Mouse (Mus musculus) macrophage (primary cell): Measurements from ENCODE around the gene Strip1. TPM values are rescaled to one million over a fixed set of nuclear protein-coding genes. Genes with fewer than 3 reads are reported as not detected.

Experiments used
- H3K27ac ChIP-seq: fragments of 350-480 bp; formaldehyde crosslinking; 2 replicates; pipeline ENCODE4 v1.9.0; 2021
- H3K36me3 ChIP-seq: fragments of 350-480 bp; formaldehyde crosslinking; 2 replicates; pipeline ENCODE4 v1.9.0; 2021; ENCODE audit errors: inconsistent target
- H3K4me3 ChIP-seq: fragments of 350-480 bp; formaldehyde crosslinking; 2 replicates; pipeline ENCODE4 v1.9.0; 2021; ENCODE audit errors: inconsistent target
- H3K79me2 ChIP-seq: fragments of 350-480 bp; formaldehyde crosslinking; 2 replicates; pipeline ENCODE4 v1.9.0; 2021; ENCODE audit errors: inconsistent target
- WGBS: methylation state at CpG from one replicate; pipeline ENCODE4 v1.1.7; 2026; ENCODE audit warnings: inconsistent platforms; ENCODE audit not compliant: missing documents; 5-methylcytosine and 5-hydroxymethylcytosine counted together
- polyA plus RNA-seq: library from polyadenylated mRNA; stranded (reverse); fragments of 250-400 nt; gene quantifications from 3 replicates; pipeline ENCODE4 v1.2.4, GENCODE M21; 2018; ENCODE audit warnings: inconsistent platforms

Strip1 gene
- polyA plus RNA-seq, 1 experiment from 2014 or later: 20.6 TPM

DNA sequence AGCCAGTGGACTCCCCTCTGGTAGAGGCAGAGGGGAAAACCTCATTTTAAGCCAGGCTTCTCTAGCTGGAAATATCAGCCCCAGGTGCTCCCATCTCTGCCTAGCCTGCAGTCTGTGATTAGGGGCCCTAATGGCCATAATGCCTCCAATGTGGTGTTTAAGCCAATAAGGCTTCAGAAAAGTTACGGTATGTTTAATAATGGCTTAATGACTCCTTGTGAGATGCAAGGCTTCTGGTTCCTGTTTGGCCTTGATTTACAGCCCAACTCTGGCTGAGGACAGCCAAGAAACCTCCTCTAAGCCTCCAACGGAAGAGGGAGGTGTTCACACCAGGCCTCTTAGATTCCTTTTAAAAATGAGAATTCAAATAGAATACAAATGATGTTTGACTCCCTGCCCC, 37.9 kb downstream of the Strip1 start:
- 20% methylated on average over 2 of the region's 2 CpGs for WGBS
- no peak overlapping the region for H3K4me3 ChIP-seq

DNA sequence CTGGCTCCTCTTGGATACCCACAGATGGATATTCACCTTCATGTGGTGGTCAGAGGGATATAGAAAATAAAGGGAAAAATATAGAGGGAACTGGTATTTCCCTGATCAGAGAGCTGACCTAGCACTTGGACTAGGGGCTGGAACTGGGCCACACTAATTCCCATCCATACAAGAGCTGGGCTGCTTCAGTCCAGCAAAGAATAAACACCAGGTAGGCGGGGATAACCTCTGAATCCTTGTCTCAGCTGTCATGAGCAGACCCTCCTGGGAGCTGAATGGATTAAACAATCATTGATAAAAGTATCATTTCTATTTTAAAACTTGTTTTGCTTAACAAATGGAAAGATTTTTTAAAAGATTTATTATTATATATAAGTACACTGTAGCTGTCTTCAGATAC, 39.9 kb downstream of the Strip1 start:
- 86% methylated on average over 1 of the region's 1 CpGs for WGBS
- H3K36me3 ChIP-seq: no peaks in the 10 kb centered on the region
- no peak overlapping the region for H3K27ac ChIP-seq
- no peak overlapping the region for H3K4me3 ChIP-seq
- no peaks in the 10 kb centered on the region for H3K79me2 ChIP-seq

More for the DNA sequence above, 37.9 kb downstream of the Strip1 start:
- no peak overlapping the region for H3K27ac ChIP-seq
- no peaks in the 10 kb centered on the region for H3K36me3 ChIP-seq
- no peaks in the 10 kb centered on the region for H3K79me2 ChIP-seq

DNA sequence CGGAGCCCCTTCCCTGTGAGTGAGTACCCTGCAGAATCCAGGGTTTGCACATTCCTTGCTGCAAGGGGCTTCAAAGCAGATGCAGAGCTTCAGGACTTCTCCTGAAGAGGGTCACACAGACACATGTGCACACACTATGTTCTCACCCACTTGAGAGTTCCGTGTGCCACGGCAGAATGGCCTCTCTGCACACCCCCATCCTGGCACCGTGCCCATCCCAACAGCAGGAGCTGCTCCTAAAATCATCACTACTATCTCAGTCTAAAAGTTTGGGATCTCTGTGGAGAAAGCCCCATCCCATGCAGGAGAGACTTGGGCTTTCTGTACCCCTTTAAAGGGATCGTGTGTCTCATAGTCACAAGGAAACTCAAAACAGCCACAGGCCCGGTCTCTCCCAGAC, 45.0 kb downstream of the Strip1 start:
- WGBS: 89% methylated on average over 6 of the region's 6 CpGs
- H3K36me3 ChIP-seq: no peaks in the 10 kb centered on the region
- no peak overlapping the region for H3K4me3 ChIP-seq
- H3K27ac ChIP-seq: no peak overlapping the region
- no peaks in the 10 kb centered on the region for H3K79me2 ChIP-seq

DNA sequence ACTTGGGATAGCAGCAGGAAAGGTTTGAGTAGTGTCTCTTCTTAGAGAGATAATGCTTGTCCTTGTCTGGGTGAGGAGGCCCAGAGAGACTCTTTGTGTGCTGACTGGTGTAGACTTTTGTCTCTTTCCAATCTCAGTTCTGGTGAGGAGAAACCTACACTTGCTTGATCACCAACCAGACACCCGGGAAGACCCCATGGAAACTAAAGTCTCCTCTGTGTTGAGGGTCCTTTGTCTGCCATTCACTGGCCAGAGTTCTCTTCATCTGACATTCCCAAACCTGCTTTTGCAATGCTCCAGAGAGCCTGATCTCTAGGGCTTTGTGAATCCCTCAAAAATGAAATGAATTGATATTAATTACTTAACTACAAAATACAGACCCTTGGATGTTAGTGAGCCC, 47.6 kb downstream of the Strip1 start:
- H3K4me3 ChIP-seq: no peak overlapping the region
- no peaks in the 10 kb centered on the region for H3K36me3 ChIP-seq
- 6% methylated on average over 1 of the region's 1 CpGs for WGBS
- no peaks in the 10 kb centered on the region for H3K79me2 ChIP-seq
- no peak overlapping the region for H3K27ac ChIP-seq

DNA sequence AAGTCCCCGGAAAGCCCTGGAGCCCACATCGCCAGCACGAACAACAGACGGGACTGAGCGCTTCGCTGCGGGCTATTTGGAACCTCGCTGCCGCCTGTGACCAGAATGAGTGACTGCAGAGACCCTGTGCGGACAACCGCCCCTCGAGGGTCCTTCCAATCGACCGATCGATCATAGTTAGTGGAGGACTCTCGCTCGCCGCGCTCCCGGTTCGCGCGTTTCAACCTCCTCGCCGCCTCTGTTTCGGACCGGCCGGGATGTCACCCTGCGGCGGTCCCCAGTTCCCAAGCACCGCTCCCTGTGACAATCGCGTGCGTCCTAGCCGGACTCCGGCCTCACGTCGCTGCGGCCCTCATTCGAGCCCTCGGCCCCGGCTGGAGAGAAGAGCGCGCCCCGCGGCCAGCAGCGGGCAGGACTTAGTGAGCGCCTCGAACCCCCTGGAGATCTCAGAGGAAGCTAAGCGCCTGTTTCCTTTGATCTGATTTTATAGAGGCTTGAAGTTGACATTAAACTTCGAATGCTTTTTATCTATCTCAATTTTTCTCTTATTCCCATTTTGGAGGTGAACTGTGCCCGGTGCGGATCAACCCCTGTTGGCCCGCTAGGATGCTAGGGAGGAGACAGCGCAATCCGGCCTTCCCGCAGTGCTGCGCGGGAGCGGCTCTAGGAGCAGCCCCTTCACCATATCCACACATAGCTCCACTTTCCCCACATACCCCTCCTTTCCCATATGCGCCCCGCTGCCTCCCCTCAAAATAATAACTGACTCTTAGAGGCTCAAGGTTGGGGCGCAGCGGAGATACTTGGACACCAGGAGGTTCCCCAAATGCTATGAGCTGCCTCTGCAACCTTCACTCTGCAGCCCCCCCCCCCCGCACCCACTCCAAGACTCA, 48.4 kb downstream of the Strip1 start:
- H3K79me2 ChIP-seq: no peaks in the 10 kb centered on the region
- H3K4me3 ChIP-seq: no peak overlapping the region
- H3K36me3 ChIP-seq: no peaks in the 10 kb centered on the region
- WGBS: 3% methylated on average over 64 of the region's 65 CpGs
- H3K27ac ChIP-seq: no peak overlapping the region

DNA sequence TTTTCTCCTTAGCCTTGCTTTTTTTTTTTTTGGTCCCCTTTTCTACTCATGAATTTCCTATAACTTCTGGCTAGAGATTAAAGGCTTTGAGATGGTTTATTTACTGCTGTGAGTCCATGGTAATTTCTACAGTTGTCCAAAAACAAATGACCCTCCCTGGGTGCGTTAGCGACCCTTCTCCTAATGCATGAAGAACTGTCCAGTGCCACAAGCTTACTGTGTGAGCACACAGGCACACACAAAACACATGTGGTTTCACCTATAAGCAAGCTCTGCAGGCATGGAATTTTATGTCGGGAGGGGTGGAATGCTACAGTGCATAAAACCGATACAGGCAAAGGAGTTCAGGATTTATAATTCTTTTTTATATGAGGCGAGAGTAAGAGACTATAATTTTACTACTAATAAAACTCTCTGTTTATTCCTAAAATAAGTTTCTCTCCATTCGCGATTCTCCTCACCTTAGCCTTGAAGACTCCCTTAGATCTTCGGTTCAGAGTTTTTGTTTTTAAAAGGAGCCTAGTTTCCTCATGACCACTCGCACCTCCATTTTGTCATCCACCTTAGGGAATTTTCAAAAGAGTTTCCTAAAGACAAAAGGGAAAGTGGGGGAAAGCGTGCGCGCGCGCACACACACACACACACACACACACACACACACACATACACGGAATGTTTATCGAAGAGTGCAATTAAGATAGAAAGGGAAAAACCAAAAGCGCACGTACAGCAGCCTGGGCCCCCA, 49.2 kb downstream of the Strip1 start:
- Histone ChIP-seq H3K36me3 (no peaks in the 10 kb centered on the region), H3K4me3 (no peak overlapping the region), H3K27ac (no peak overlapping the region), H3K79me2 (no peaks in the 10 kb centered on the region)
- 3% methylated on average over 11 of the region's 18 CpGs for WGBS

DNA sequence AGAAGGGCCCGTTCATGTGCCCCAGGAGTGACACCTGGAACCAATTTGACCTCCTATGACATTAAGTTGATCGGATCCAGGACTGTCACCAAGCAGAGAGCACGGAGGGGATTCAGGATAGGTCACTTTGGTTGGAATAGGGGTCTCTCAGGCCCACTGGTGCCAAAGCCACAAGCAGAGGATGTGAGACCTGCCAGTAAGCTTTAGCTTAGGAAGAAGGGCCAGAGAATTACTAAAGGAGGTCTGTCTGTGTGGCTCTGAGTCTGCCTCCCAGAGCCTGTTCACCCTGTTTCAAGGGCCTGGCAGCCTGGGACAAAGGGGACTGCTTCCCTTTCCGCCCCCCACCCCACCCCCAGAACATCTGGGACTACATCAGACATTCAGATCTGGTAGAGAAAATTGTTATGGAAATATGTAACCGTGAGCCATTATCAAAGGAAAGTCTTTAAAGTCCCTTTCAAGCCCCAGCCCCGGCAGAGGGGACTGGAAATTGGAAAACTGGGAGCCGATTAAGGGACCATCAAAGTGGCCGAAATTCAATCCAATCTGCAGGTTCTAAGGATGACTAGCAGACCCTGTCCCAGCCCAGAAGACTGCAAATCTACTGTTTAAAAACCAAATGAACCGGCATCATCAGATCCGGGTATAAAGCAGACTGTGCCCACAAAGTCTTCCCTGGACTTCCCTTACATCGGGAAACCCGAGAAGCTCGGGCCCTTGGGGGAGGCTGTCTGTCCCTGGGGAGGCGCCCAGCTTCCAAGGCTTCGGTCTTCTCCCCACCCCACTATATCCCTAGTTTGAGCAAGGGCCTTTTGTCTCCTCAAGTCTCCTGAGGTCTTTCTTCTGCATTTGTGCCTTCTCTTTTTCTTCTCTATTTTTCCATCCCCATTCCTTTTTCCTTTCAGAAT, 50.1 kb downstream of the Strip1 start:
- Histone ChIP-seq H3K27ac (no peak overlapping the region), H3K36me3 (no peaks in the 10 kb centered on the region), H3K4me3 (no peak overlapping the region), H3K79me2 (no peaks in the 10 kb centered on the region)
- WGBS: 12% methylated on average over 15 of the region's 15 CpGs

DNA sequence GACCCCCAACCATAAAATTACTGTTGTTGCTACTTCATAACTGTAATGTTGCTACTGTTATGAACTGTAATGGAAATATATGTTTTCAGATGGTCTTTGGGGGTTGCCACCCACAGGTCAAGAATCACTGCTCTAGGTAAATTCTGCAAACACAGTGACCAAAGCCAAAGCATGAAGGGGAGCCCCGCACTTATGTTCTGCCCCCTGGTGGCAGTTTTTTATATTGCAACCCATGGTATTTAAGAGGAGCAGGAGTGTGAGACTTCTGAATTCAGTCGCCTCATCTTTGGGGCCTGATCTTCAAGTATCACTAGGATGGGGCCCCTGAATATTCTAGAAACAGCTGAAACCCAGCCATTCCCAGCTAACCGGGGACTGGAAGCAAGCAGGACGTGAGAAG, 52.0 kb downstream of the Strip1 start:
- H3K79me2 ChIP-seq: no peaks in the 10 kb centered on the region
- H3K27ac ChIP-seq: no peak overlapping the region
- 13% methylated on average over 4 of the region's 4 CpGs for WGBS
- H3K4me3 ChIP-seq: no peak overlapping the region
- no peaks in the 10 kb centered on the region for H3K36me3 ChIP-seq

DNA sequence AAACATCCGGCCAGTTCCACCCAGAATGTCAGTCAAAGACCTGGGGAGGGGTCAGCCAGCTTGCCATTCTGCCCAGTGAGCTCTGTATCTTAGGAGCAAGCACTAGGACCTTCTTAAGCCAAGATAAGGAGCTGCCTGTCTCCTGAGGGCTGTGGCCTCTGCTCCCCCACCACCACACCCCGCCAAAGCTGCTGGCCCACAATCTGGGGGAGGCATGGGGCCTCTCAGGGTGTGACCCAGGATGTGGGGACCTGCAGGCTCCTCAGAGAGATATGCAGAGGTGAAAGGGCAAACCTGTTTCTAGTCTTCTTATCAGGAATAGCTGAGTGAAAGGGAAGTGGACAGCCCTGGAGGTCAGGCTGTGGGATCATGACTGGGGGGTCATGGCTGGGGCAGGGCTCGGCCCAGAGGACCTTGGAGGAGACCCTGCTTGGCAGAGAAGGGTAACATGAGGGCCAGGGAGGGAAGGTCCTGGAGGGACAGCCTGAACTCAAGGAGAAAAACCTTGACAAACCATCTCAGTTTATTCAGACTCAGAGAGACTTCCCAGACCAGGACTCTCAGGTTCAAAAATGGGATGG, 53.6 kb downstream of the Strip1 start:
- 66% methylated on average over 3 of the region's 3 CpGs for WGBS
- H3K27ac ChIP-seq: no peak overlapping the region
- no peaks in the 10 kb centered on the region for H3K79me2 ChIP-seq
- no peaks in the 10 kb centered on the region for H3K36me3 ChIP-seq
- no peak overlapping the region for H3K4me3 ChIP-seq

DNA sequence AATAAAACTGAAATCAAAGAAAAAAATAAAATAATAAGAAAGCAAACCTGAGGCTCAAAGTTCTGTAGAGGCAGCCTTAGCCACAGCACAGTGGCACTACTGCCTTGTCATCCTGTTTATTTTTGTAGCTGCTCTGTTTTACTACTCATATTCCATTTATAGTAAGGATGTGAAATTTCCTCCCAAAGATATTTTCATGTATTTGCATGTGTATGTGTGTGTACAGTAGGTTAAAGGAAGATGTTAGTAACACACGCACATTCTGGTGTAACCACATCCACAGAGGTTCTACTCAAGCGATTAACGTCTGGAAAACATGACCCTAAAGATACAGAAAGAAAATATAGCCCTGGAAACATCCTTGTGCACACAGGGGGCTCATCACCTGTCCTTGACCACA, 54.7 kb downstream of the Strip1 start:
- Histone ChIP-seq H3K79me2 (no peaks in the 10 kb centered on the region), H3K36me3 (no peaks in the 10 kb centered on the region), H3K27ac (no peak overlapping the region), H3K4me3 (no peak overlapping the region)
- 89% methylated on average over 3 of the region's 3 CpGs for WGBS

DNA sequence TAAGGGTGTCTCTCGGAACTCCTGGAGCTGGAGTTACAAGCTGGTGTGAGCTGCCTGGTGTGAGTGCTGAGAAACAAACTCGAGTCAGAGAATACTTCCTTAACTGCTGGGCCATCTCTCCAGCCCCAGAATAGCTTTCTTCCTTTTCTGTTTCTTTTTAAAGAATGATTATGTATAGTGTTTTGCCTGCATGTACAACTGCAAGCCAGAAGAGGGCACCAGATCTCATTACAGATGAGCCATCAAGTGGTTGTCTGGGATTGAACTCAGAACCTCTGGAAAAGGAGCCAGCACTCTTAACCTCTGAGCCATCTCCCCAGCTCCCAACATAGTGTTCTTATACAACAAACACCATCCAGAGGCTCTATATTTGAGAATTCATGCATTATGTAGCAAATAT, 60.3 kb downstream of the Strip1 start:
- Histone ChIP-seq H3K4me3 (no peak overlapping the region), H3K36me3 (no peaks in the 10 kb centered on the region), H3K27ac (no peak overlapping the region), H3K79me2 (no peaks in the 10 kb centered on the region)
- 50% methylated on average over 2 of the region's 2 CpGs for WGBS

DNA sequence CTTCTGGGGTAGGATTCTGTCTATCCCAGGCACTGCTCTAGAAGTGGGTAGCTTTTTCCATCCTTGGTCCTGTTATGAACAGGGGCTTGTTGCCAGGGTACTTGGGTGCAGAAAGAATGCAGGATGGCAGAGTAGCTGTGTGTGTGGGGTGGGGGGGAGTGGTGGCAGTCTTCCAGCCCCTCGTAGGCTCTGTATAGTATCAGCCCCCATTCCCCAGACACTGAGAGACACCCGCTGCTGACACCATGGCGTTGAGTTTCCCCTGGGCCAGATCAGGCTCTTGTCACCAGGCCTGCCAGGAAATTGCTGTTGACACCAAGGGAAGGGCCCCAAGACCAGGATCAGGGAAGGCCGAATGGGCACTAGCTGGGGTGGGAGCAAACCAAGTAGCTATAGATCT, 62.8 kb downstream of the Strip1 start:
- Histone ChIP-seq H3K36me3 (no peaks in the 10 kb centered on the region), H3K4me3 (no peak overlapping the region), H3K27ac (no peak overlapping the region), H3K79me2 (no peaks in the 10 kb centered on the region)
- 70% methylated on average over 3 of the region's 4 CpGs for WGBS

DNA sequence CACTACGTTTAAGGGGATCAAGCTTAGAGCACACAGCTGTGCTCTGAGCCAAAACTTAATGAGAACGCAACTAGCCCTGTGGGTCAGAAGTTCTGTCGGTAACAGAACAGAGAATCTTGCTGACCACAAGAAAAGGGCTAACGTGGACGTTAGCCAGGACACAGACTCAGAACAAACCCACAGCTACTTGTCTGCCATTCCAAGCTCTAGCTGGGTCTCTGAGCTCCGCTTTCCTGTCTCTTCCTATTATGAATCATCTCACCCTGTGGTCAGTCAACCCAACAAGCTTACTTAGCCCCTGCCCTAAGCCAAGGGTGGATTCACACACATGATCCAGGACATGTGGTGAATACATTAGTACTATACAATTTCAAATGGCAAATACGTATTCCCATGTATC, 63.7 kb downstream of the Strip1 start:
- Histone ChIP-seq H3K4me3 (no peak overlapping the region), H3K36me3 (no peaks in the 10 kb centered on the region), H3K27ac (no peak overlapping the region), H3K79me2 (no peaks in the 10 kb centered on the region)
- 87% methylated on average over 7 of the region's 7 CpGs for WGBS

DNA sequence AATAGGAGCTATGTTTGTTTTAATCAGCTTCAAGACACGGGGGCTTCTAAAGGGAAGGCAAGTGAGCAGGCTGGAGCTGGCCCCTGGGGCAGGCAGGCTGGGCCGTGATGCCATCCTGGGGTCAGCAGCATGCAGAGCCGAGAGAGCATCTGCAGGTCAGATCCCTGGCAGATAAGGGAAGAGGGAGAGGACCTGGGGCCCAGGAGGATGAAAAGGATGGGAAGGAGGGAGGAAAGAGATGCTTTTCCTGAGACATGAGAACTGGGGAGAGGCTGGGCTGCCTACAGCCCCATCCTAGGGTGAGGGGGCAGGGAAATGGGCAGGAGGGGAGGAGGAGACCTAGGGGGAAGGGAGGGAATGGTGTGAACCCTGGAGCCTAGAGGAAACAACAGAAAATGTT, 66.2 kb downstream of the Strip1 start:
- Histone ChIP-seq H3K79me2 (no peaks in the 10 kb centered on the region), H3K27ac (no peak overlapping the region), H3K4me3 (no peak overlapping the region), H3K36me3 (no peaks in the 10 kb centered on the region)
- WGBS: 79% methylated on average over 3 of the region's 3 CpGs
